Comparison of ENCODE assay signal across 9 mouse cellular contexts in genomic region chr16:49970297-49970804, GRCm38 (mm10).
DNase-seq lines count a peak whose midpoint lies in the region; TF ChIP-seq lines count a peak whose summit lies in the region.
"Had no signal": no experiment of that assay in that cellular context is flagged by ENCODE, and none has a peak within 500 bp of the region (broad histone marks: within the 10 kb centered on the region; RNA-seq: fewer than 3 reads in every experiment).

No protein-coding gene starts in this region.

- no peak for TF ChIP-seq CTCF in heart, adult 2 months (IDR thresholded peaks at IDR 0.05)
- TF ChIP-seq CTCF in C2C12 (IDR thresholded peaks at IDR 0.05; ENCODE audit: control insufficient read depth, insufficient read depth, insufficient read length): no peak

- H3K4me1 ChIP-seq in heart, adult 2 months (ENCODE audit: control insufficient read depth, insufficient read depth, low read length): peaks cover 2% of the 10 kb centered on the region

- peak overlapping the region; percentile 28 for H3K27ac ChIP-seq in heart, adult 2 months
- H3K27ac ChIP-seq in macrophage: peak overlapping the region; percentile 95
- H3K27ac ChIP-seq: heart, embryonic 13.5 days had no signal

- no peak for TF ChIP-seq POLR2A in heart, adult 2 months (IDR thresholded peaks at IDR 0.05; ENCODE audit: insufficient read depth, low read depth, low read length)

- H3K79me2 ChIP-seq in heart, adult 2 months (replicated peaks; ENCODE audit: control insufficient read depth, insufficient read depth, low read length): no peaks in the 10 kb centered on the region
- H3K79me2 ChIP-seq in C2C12 (ENCODE audit: control insufficient read depth, insufficient read depth) (no peaks in the 10 kb centered on the region), macrophage (ENCODE audit: inconsistent target) (no peaks in the 10 kb centered on the region)

- 29% methylated on average over 2 of the region's 2 CpGs for WGBS in heart, adult 2 months
- 35% methylated on average over 2 of the region's 2 CpGs for WGBS in macrophage (ENCODE audit: missing documents)

- intact Hi-C loops in heart, adult 2 months (cut with DNase I): no loop called here
- intact Hi-C loops in left cerebral cortex, postnatal 14 days (cut with DNase I): no loop called here

- DNase-seq in heart, adult 2 months: peak in 1 of 2 experiments; percentile 24
- no peak for DNase-seq in heart, adult 8-10 months (ENCODE audit: low spot score)
- peak; percentile 51 for DNase-seq in brain, embryonic 18.5 days (ENCODE audit: low read depth, low spot score)
- no peak for DNase-seq in left cerebral cortex, postnatal 14 days (ENCODE audit: low spot score in 2 of 2)
- DNase-seq in urinary bladder, adult 2 months (ENCODE audit: low spot score): no peak
- DNase-seq in embryo, embryonic 9.5 days (ENCODE audit: extremely low spot score): no peak

- no peaks in the 10 kb centered on the region for H3K27me3 ChIP-seq in heart, adult 2 months (ENCODE audit: control insufficient read depth, insufficient read depth, low read length)
- no peaks in the 10 kb centered on the region for H3K27me3 ChIP-seq in C2C12 (ENCODE audit: control insufficient read depth, insufficient read depth, insufficient read length)
- H3K27me3 ChIP-seq: heart, embryonic 13.5 days had no signal

- no peak overlapping the region for H3K4me3 ChIP-seq in heart, adult 2 months
- H3K4me3 ChIP-seq in C2C12 (ENCODE audit: insufficient read depth, poor library complexity, severe bottlenecking) (no peak overlapping the region), macrophage (ENCODE audit: inconsistent target) (no peak overlapping the region)
- H3K4me3 ChIP-seq: heart, embryonic 13.5 days had no signal

- no peak for TF ChIP-seq EP300 in heart, adult 2 months (IDR thresholded peaks at IDR 0.05; ENCODE audit: insufficient read depth, low read depth, low read length)

- no peak overlapping the region for H3K9ac ChIP-seq in heart, adult 2 months (ENCODE audit: low read depth, low read length)
- H3K9ac ChIP-seq: heart, embryonic 13.5 days had no signal

- H3K36me3 ChIP-seq in heart, adult 2 months (ENCODE audit: control insufficient read depth, insufficient read depth, low read length): no peaks in the 10 kb centered on the region
- H3K36me3 ChIP-seq in C2C12 (ENCODE audit: control insufficient read depth, insufficient read depth) (no peaks in the 10 kb centered on the region), macrophage (ENCODE audit: inconsistent target) (no peaks in the 10 kb centered on the region)
- H3K36me3 ChIP-seq: heart, embryonic 13.5 days had no signal

- no peaks in the 10 kb centered on the region for H3K79me3 ChIP-seq in C2C12 (ENCODE audit: low read depth)

- H3ac ChIP-seq in C2C12 (ENCODE audit: control insufficient read depth, insufficient read length, low read depth): no peak overlapping the region

TF ChIP-seq in C2C12, 6 proteins besides CTCF, POLR2A, EP300 and RAD21:
- TF ChIP-seq MAX (IDR thresholded peaks at IDR 0.05) (no peak), MYOD1 (IDR thresholded peaks at IDR 0.05; ENCODE audit: control insufficient read depth, insufficient read length, low read depth) (no peak), USF1 (IDR thresholded peaks at IDR 0.05; ENCODE audit: low read depth) (peak; percentile 51), FOSL1 (IDR thresholded peaks at IDR 0.05; ENCODE audit: insufficient read depth, low read length, poor library complexity, severe bottlenecking) (peak; percentile 38), CEBPB (IDR thresholded peaks at IDR 0.05; ENCODE audit: low read depth) (peak; percentile 99), MYOG (IDR thresholded peaks at IDR 0.05; ENCODE audit: control insufficient read depth, extremely low read depth, insufficient read length) (no peak)
